Mouse (Mus musculus): ENCODE results near the gene Kctd7.

Kctd7 gene

DNA sequence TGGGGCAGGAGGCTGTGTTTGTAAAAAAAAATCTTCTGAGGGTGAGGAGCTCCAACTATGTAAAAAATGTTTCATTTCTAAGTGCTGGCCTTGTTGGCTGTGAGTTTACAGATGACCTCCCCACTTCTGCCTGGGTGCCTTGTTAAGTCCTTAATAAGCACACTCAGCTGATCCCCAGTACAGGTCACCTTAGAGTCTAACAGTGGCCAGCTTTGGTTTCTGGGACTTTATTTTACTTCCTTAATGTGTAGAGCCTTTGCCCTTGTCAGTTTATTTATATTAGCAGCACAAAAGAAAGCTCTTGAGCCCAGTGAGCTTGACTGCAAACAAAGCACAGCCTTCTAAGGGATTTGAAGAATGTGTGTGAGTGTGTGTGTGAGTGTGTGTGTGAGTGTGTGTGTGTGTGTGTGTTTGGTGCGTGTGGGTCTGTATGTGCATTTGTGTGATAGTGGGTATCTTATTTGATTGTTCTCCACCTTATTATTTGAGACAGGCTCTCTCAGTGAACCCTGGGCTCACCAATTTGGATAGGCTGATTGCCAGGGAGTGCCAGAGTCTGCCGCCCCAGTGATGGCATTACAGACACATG is 47.8 kb downstream of the Kctd7 start:
- no peak for DNase-seq (ENCODE audit: low spot score)

GRCm38 (mm10) chr5:130193760-130194159 is 49.1 kb downstream of the Kctd7 start:
- no peak for DNase-seq (ENCODE audit: low spot score)

GRCm38 (mm10) chr5:130196307-130196706 is 51.6 kb downstream of the Kctd7 start:
- no peak for DNase-seq (ENCODE audit: low spot score)

GRCm38 (mm10) chr5:130197454-130197853 is 52.8 kb downstream of the Kctd7 start:
- DNase-seq (ENCODE audit: low spot score), result no peak

GRCm38 (mm10) chr5:130197981-130198380 is 53.3 kb downstream of the Kctd7 start:
- DNase-seq (ENCODE audit: low spot score), result no peak

DNA sequence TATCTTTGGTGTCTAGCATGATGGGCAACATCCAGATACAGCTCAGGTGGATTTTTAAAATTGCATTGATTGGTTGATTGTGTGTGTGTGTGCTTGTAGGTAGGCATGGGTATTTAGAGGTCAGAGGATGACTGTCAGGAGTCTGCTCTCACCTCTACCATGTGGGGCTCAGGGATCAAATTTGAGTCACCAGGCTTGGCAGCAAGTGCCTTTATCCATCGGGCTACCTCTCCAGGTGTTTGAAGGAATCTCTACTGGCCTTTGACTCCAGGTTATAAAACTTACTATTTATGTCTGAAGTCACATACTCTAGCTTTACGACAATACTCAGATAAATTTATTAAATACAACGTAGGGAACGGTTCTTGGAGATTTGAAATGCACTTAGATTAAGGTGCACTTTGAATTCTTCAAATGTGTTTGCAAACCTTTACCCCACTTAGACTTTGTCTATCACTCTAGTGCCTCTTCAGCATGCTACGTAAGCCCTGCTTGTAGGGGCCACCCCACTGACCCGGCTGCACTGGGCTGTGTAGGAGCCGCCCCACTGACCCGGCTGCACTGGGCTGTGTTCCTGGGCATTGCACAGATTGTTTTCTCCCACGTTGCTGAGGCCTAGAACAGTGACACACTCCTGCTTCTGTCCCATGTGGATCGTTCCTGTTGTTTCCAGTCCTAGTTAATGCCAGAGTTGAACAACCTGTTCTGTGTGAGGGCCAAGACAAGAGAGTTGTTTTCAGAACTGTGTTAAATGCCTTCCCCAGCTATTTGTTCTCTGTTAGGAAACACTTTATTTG is 55.8 kb downstream of the Kctd7 start:
- DNase-seq (ENCODE audit: low spot score), result no peak

- DNase-seq (ENCODE audit: low spot score), result no peak
Measured at GRCm38 (mm10) chr5:130203948-130204347, 59.3 kb downstream of the Kctd7 start.

- DNase-seq (ENCODE audit: low spot score), result no peak
Measured at GRCm38 (mm10) chr5:130204560-130204959, 59.9 kb downstream of the Kctd7 start.
